Mouse (Mus musculus) liver, adult 2 months (tissue): ENCODE measurements around the gene Ric3.

Source experiments
- CTCF ChIP-seq: fragments of 200-500 bp; IDR thresholded peaks from 2 replicates; pipeline ENCODE4 v1.5.1; 2011; ENCODE audit warnings: low read depth, low read length, control low read depth
- POLR2A ChIP-seq: fragments of 200-500 bp; IDR thresholded peaks from 2 replicates; pipeline ENCODE4 v1.6.1; 2011; ENCODE audit warnings: low read length, control low read depth; ENCODE audit not compliant: insufficient read depth; ENCODE audit errors: extremely low read depth

- no peak for TF ChIP-seq CTCF
- TF ChIP-seq POLR2A = no peak
These were observed 13.5 kb upstream of the Ric3 start for GRCm38 (mm10) chr7:109096618-109097017.
